Mouse (Mus musculus) stomach, embryonic 16.5 days (tissue): Measurements from ENCODE around the gene Bcas3. TPM values are rescaled to one million over a fixed set of nuclear protein-coding genes. Genes with fewer than 3 reads are reported as not detected.
A peak's percentile ranks its signal among the peaks of the same experiment; 100 is the strongest.

Experiments used
- ATAC-seq: fragments of 200-750 bp; cut with Nextera tagmentation; 2 replicates; pipeline ENCODE4 v1.8.0; 2017; ENCODE audit warnings: moderate number of reproducible peaks, moderate TSS enrichment; ENCODE audit not compliant: insufficient read depth, low FRiP score
- H3K27ac ChIP-seq: fragments of 300-500 bp; sonication (generic); 2 replicates; pipeline ENCODE4 v1.5.1; 2014; ENCODE audit warnings: low read length
- H3K27me3 ChIP-seq: fragments of 300-500 bp; sonication (generic); 2 replicates; pipeline ENCODE4 v1.6.1; 2014; ENCODE audit warnings: low read length, control low read depth, mixed read lengths; ENCODE audit not compliant: control insufficient read depth, insufficient read depth
- H3K36me3 ChIP-seq: fragments of 300-500 bp; sonication (generic); 2 replicates; pipeline ENCODE4 v1.6.1; 2014; ENCODE audit warnings: low read length; ENCODE audit not compliant: control insufficient read depth, insufficient read depth
- H3K4me1 ChIP-seq: fragments of 300-500 bp; sonication (generic); 2 replicates; pipeline ENCODE4 v1.6.1; 2014; ENCODE audit warnings: low read length, control low read depth, mixed read lengths; ENCODE audit not compliant: control insufficient read depth, insufficient read depth
- H3K4me2 ChIP-seq: fragments of 300-500 bp; sonication (generic); 2 replicates; pipeline ENCODE4 v1.6.1; 2014; ENCODE audit warnings: low read depth, low read length, mixed read lengths
- H3K4me3 ChIP-seq: fragments of 300-500 bp; sonication (generic); replicated peaks from 2 replicates; pipeline ENCODE4 v1.5.1; 2014; ENCODE audit warnings: mild to moderate bottlenecking, low read length
- H3K9ac ChIP-seq: fragments of 300-500 bp; sonication (generic); 2 replicates; pipeline ENCODE4 v1.6.1; 2014; ENCODE audit warnings: low read length
- H3K9me3 ChIP-seq: fragments of 300-500 bp; sonication (generic); replicated peaks from 2 replicates; pipeline ENCODE4 v1.6.1; 2016; ENCODE audit warnings: low read length, control low read depth; ENCODE audit not compliant: control insufficient read depth
- WGBS: fragments of 180-500 bp; shearing (Covaris S2); extraction: QIAGEN DNeasy Blood & Tissue Kit; methylation state at CpG from one replicate; pipeline ENCODE4 v1.1.7; 2014; 5-methylcytosine and 5-hydroxymethylcytosine counted together
- polyA plus RNA-seq: library from polyadenylated mRNA; unstranded; fragments of >200 nt; fragmentation: Nextera tagmentation; extraction: Ambion mirVana; gene quantifications from 2 replicates; pipeline ENCODE4 v1.2.1, GENCODE M21; 2015

Bcas3 gene
- polyA plus RNA-seq, 1 experiment from 2014 or later: 21.2 TPM

- no peaks in the 10 kb centered on the region for H3K27me3 ChIP-seq
- no peak overlapping the region for H3K27ac ChIP-seq
- H3K36me3 ChIP-seq: no peaks in the 10 kb centered on the region
- no peaks in the 10 kb centered on the region; the same call in 1 of the 2 replicates for H3K4me1 ChIP-seq
- no peak overlapping the region for H3K4me2 ChIP-seq
- 57% methylated on average over 7 of the region's 7 CpGs for WGBS
- no peak overlapping the region for H3K4me3 ChIP-seq
- no peak overlapping the region for H3K9ac ChIP-seq
- H3K9me3 ChIP-seq: no peaks in the 10 kb centered on the region
- ATAC-seq: no peak
These were observed 163.8 kb downstream of the Bcas3 start for GRCm38 (mm10) chr11:85516724-85517123.

DNA sequence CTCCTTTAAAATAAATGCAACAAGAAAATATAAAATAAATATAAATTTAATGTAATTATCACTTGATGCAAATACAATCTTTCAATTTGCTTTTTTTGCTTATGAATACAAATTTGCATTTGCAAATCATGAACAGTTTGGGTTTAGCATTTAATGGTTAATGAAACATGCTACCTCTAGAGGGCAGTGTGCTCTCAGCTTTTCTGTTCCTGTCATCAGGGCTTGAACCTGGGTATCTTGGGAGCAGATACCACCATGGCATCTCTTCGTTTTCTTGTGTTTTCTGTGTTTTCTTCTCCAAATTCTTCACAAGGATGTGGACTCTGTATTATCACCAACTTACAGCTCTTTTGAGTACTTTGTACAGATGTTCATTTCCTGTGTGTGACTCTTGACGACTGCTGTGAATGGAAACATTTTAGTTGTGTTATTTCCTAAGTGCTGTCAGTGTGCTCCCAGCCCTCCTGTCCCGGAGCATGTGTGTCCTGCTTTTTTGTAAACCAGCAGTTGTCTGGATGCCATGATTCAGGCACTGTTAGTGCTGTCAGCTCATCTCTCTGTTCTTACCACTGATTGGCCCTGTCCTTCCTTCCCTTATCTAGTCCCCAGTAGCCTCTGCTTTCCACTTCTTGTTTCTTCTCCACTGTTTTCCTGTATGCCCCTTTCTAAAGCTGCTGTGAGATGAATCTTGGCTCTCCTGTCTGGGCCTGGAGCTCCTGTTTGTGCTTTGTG, 165.2 kb downstream of the Bcas3 start:
- Histone ChIP-seq H3K4me1 (peaks cover under 1% of the 10 kb centered on the region; the same call in 1 of the 2 replicates), H3K36me3 (no peaks in the 10 kb centered on the region), H3K4me3 (no peak overlapping the region), H3K9me3 (no peaks in the 10 kb centered on the region), H3K4me2 (no peak overlapping the region), H3K27ac (no peak overlapping the region), H3K9ac (no peak overlapping the region), H3K27me3 (no peaks in the 10 kb centered on the region)
- ATAC-seq: no peak
- WGBS: 30% methylated on average over 3 of the region's 3 CpGs

DNA sequence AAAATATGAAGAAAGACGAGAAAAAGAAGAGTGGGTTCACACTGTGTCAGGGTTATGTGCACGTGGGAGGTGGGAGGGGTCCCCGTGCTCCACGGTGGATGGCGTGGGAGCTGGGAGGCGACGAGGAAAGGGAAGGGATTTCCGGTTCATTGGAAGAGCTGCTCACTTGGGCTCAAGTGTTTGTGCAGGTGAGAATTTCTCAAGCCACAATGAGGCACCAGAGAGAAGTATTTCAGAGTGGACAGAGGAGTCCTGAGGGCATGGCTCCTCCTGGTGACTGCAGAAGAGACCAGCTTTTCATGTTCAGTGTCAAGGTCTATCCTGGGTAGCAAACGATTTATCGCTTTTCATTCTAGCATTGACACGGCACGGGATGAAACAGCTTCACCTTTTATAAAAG, 167.3 kb downstream of the Bcas3 start:
- no peak overlapping the region for H3K4me2 ChIP-seq
- WGBS: 75% methylated on average over 12 of the region's 12 CpGs
- no peaks in the 10 kb centered on the region for H3K9me3 ChIP-seq
- no peaks in the 10 kb centered on the region for H3K27me3 ChIP-seq
- ATAC-seq: no peak
- peaks cover 18% of the 10 kb centered on the region for H3K4me1 ChIP-seq
- no peak overlapping the region for H3K27ac ChIP-seq
- H3K4me3 ChIP-seq: no peak overlapping the region
- no peaks in the 10 kb centered on the region for H3K36me3 ChIP-seq
- no peak overlapping the region for H3K9ac ChIP-seq

GRCm38 (mm10) chr11:85520996-85521395, 168.0 kb downstream of the Bcas3 start:
- no peaks in the 10 kb centered on the region for H3K9me3 ChIP-seq
- H3K9ac ChIP-seq: no peak overlapping the region
- no peak overlapping the region for H3K4me2 ChIP-seq
- no peak overlapping the region for H3K27ac ChIP-seq
- peaks cover 24% of the 10 kb centered on the region for H3K4me1 ChIP-seq
- no peaks in the 10 kb centered on the region for H3K36me3 ChIP-seq
- no peak; the same call in 1 of the 2 replicates for ATAC-seq
- WGBS: 59% methylated on average over 4 of the region's 4 CpGs
- H3K4me3 ChIP-seq: no peak overlapping the region
- no peaks in the 10 kb centered on the region for H3K27me3 ChIP-seq

DNA sequence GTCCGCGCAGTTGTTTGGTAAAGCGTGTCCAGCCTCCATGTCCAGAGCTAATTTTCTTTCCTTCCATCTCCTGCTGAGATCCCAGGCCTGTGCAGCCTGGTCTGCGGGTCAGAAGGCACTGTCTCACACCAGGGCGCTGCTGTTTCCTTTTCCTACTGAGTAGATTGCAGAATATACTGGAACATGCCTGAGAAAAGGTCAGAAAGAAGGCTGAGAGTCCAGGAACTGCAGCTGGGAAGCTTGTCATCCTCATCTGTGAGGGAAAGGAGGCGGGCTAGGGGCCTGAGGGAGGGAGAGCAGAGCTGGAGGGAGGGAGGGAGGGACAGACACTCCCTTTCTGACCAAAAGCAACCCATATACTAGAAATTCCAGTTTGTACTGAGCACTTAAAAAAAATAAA, 170.7 kb downstream of the Bcas3 start:
- peak overlapping the region; percentile 46 for H3K4me2 ChIP-seq
- H3K36me3 ChIP-seq: no peaks in the 10 kb centered on the region
- peak overlapping the region; percentile 76 for H3K27ac ChIP-seq
- no peak overlapping the region for H3K4me3 ChIP-seq
- peak overlapping the region; percentile 48; the same call in 1 of the 2 replicates for H3K9ac ChIP-seq
- peaks cover 29% of the 10 kb centered on the region for H3K4me1 ChIP-seq
- no peaks in the 10 kb centered on the region for H3K9me3 ChIP-seq
- no peaks in the 10 kb centered on the region for H3K27me3 ChIP-seq
- peak; percentile 65; the same call in 1 of the 2 replicates for ATAC-seq
- 50% methylated on average over 6 of the region's 6 CpGs for WGBS

DNA sequence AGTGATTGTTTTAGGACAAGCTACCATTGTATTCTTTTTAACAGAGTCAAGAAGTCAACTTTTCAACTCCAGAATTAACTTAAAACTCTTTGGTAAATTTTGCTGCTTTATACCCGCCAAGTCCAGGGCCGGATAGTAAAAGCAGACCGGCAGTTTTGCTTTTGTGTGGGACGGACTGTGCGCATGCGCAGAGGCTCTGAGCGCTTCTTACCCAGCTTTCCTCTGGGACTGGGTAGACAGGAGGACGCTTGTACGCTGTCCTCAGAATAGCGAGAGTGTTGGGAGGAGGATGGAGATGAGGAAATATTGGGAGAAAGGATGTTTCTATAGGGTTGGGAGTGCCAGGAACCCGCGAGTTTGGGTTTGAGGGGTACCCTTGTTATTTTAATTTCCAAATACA, 171.2 kb downstream of the Bcas3 start:
- H3K9ac ChIP-seq: peak overlapping the region; percentile 52
- no peak; the same call in 1 of the 2 replicates for ATAC-seq
- H3K27ac ChIP-seq: peak overlapping the region; percentile 56; the same call in 1 of the 2 replicates
- H3K27me3 ChIP-seq: no peaks in the 10 kb centered on the region
- H3K4me1 ChIP-seq: peaks cover 29% of the 10 kb centered on the region
- no peaks in the 10 kb centered on the region for H3K9me3 ChIP-seq
- peak overlapping the region; percentile 46 for H3K4me2 ChIP-seq
- peak overlapping the region; percentile 21 for H3K4me3 ChIP-seq
- H3K36me3 ChIP-seq: no peaks in the 10 kb centered on the region
- WGBS: 37% methylated on average over 12 of the region's 12 CpGs

GRCm38 (mm10) chr11:85524841-85525500, 172.0 kb downstream of the Bcas3 start:
- 32% methylated on average over 16 of the region's 16 CpGs for WGBS
- Histone ChIP-seq H3K4me1 (peaks cover 29% of the 10 kb centered on the region), H3K36me3 (no peaks in the 10 kb centered on the region), H3K27ac (peak overlapping the region; percentile 56), H3K9me3 (no peaks in the 10 kb centered on the region), H3K4me2 (peak overlapping the region; percentile 46), H3K9ac (peak overlapping the region; percentile 41; the same call in 1 of the 2 replicates), H3K4me3 (no peak overlapping the region), H3K27me3 (no peaks in the 10 kb centered on the region)
- peak; percentile 54; the same call in 1 of the 2 replicates for ATAC-seq

DNA sequence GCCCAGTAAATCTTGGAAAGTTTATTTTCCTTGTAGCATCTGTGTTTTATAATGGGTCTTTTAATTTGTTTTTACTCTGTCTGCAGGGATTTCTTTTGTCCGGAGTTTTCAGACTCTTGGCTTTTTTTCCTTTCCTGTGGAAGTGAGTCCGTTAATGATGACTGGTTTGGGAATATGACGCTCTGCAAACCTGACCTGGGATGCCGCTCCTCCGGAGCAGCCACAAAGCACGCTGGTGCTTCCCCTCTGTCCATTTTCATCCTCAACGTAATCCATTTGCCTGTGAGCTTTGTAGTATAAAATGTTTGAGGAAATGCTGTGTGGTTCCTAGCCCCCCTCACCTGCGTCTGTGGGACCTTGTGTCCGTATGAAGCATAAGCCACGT, 172.5 kb downstream of the Bcas3 start:
- Histone ChIP-seq H3K4me1 (peaks cover 29% of the 10 kb centered on the region), H3K9me3 (no peaks in the 10 kb centered on the region), H3K36me3 (no peaks in the 10 kb centered on the region), H3K27ac (no peak overlapping the region), H3K4me2 (peak overlapping the region; percentile 30; the same call in 1 of the 2 replicates), H3K9ac (no peak overlapping the region), H3K4me3 (no peak overlapping the region), H3K27me3 (no peaks in the 10 kb centered on the region)
- 35% methylated on average over 10 of the region's 10 CpGs for WGBS
- ATAC-seq: no peak
